Mouse (Mus musculus) T-helper 2 cell (primary cell): ENCODE results near the gene Naxd.

ENCODE experiments used
- in situ Hi-C: fragments of 300-600 bp; cut with MboI, MseI; formaldehyde crosslinking; loops from one replicate; pipeline ENCODE4 v1.15.1; 2025; ENCODE audit warnings: high pct_unique_total_duplicates

The Naxd gene

DNA sequence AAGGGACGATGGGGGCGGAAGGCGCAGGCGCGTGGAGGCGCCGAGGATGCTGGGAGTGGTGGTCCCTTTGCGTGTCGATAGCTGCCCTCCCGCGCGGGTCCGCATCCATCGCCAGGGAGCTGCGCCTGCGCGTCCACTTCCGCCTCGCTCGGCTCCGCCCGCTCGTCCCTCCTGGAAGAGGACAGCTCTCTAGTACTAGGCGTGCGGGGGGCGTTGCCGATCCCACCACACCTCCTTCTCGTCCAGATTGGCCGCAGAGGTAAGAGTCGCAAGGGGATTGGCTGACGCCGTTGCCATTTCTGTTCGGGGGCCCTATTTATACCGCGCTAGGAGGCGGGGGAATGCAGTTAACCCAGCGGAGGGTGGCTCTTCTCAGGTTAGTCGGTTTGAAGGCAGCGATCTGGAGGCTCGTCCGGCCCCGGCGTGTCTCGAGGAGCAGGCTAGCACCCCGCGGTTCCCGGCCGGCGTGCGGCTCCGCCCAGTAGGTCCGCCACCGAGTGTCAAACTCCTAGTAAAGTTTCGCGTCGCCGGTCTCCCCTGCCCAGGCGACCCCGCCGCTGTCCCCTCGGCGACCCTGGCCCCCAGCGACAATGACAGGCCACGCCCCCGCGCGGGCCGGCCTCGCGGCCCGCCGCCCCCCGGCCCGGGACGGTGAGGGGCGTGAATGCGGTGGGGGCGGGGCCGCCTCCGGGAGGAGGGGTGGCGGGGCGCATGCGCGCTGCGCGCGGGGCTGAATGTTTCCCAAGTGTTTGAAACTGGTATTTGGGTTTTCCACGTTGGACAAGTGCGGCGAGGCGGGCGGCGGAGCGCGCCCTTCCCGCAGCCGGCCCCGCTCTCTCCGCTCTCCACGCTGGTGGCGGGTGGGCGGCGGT, 58.6 kb downstream of the Naxd start:
- in situ Hi-C loops: loop anchor here (5.0 to 10.0 kb wide), 3 partner anchors 81 to 1549 kb away; partner anchors contain the start of genes Ankrd10, Cul4a and Pcid2

DNA sequence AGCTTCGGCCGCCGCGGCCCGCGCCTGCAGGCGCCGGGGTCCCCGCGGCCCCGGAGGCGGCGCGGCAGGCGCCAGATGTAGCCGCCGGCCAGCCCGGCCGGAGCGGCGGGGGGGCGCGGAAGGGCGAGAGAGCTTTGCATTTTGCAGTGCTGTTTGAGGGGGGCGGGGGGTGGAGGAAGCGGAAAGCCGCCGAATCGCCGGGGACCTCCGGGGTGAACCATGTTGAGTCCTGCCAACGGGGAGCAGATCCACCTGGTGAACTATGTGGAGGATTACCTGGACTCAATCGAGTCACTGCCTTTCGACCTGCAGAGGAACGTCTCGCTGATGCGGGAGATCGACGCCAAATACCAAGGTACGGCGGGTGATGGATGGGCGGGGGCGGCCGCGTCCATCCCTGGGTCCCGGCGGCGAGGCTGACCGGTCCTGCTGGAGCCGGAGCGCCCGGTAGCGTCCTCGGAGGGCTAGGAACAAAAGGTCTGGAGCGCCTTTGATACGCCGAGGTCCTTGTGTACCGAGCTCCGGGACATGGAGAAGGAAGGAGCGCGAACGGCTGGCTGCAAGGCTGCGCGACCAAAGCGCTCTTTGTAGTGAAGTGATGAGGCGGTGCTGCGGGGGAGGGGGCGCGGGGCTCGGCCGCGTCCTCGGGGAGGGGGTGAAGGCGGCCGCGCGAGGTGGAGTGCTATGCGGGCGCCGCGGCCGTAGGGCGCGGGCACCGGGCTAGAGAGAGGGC, 59.6 kb downstream of the Naxd start:
- in situ Hi-C loops: loop anchor here (5.0 to 10.0 kb wide), 3 partner anchors 80 to 1548 kb away; partner anchors contain the start of genes Ankrd10, Cul4a and Pcid2

DNA sequence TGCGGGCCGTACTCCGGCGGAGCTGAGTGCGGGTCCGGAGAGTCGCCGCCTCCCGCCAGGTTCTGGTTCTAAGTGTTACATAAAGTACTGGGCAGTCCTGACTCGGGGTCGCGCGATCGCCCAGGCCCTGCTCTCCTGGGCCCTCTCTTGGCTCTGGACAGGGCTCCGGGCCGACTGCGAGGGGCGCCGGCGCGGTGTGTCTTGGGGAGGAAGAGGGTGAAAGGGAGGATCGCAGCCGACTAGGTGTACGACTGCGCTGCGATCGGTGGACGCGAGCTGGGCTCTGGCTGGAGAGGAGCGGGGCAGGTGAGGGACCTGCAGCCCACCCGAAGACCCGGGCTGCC, 60.1 kb downstream of the Naxd start:
- in situ Hi-C loops: loop anchor here (5.0 to 10.0 kb wide), 3 partner anchors 80 to 1547 kb away; partner anchors contain the start of genes Ankrd10, Cul4a and Pcid2

DNA sequence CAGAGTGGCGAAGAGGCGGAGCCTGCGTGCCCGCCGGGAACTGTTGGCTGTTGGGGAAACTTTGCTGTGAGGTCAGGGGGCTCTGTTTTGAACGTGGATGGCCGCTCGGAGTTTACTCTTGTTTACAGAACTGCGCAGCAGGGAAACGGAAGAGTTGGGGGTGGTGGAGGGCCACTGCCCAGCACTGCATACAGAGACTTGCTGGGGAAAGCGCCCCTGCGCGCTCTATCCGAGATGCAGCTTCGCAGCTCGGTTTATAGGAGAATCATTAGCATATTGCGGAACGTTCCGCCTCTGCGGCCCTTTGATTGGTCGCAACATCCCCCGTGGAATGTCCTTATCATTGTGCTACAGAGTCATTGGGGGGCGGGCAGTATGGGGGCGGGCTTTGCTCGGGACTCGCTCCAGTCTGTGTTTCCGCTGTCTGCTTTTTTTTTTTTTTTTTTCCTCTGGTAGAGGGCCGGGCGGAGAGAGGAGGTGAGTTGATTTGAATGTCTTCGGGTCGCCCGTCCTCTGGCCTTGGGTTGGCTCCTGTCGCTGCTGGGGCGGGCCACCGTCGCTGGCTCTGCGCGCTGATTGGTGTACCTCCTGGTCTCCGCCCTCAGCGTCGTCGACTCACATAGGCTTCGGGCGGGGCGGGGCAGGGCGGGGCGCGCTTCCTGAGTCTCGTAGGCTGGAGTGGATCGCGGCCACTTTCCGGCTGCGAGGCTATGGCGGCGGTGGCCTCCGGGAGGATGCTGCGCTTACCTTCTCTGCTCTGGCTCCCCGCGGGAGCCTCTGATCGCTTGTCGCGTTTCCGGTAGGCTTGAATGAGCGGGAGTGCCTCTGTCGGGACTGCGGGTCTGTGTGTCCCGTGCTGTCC, 60.7 kb downstream of the Naxd start:
- in situ Hi-C loops: loop anchor here (5.0 to 10.0 kb wide), 3 partner anchors 79 to 1547 kb away; partner anchors contain the start of genes Ankrd10, Cul4a and Pcid2

DNA sequence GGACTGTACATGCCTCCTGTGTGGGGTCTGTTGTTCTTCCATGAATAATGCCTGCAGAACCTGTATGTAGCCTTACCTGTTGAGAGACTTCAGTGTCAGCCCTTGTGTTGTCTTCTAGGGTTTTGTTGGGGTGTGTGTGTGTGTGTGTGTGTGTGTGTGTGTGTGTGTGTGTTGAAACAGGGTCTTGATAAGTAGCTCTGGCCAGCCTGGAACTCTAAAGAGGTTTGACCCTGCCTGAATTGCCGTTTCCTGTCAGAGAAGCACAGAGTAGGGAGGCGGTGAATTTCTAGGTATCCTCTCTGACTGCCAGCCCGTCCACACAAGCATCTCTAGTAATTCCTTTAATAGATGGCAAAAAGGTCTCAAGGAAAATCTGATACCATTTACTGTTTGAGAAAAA, 62.2 kb downstream of the Naxd start:
- in situ Hi-C loops: loop anchor here (5.0 to 10.0 kb wide), 3 partner anchors 78 to 1545 kb away; partner anchors contain the start of genes Ankrd10, Cul4a and Pcid2

DNA sequence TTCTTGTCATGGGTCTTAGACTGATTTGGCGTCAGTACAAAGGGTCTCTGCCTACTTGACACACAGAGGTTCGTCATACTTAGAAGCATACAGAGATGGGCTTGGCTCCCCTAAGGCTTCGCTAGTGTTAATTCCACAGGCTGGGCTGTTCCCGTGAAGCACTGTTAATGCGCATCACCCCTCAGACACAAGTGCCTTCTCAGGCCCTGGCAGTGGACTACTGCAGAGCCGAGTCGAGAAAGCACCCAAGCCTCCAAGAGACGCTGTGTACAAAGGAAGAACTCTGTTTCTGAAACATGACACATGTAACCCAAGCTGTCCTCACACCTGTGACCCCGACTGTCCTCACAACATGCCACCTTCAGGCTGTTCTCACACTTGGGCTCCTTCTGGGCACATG, 62.9 kb downstream of the Naxd start:
- in situ Hi-C loops: no loop called here

DNA sequence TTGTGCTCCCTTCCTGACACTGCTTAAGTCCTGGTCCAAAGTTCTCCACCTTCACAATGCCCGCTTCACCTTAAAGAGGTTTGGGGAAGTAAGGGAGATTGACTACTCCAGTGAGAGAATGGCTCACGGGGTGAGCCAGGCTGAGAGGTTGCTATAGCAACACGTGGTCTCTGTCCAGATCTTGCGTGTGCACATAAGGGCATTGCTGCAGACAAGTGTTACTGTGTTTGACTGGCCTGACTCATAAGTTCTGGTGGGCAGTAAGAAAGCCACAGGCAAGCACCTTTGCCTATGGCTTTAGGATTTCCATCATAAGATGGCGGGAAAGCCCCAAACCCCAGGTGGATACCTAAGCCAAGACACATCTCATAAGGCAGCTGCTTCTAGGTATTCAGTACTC, 66.9 kb downstream of the Naxd start:
- in situ Hi-C loops: no loop called here
